Mouse (Mus musculus): ENCODE results near the gene Tacc3. TPM values are rescaled to one million over a fixed set of nuclear protein-coding genes. Genes with fewer than 3 reads are reported as not detected.

The Tacc3 gene
- total RNA-seq, 2 experiments from 2014 or later = 1.5 to 2.5 TPM

GRCm38 (mm10) chr5:33655251-33655840, 2.6 kb upstream of the Tacc3 start:
- DNase-seq = no peak

DNA sequence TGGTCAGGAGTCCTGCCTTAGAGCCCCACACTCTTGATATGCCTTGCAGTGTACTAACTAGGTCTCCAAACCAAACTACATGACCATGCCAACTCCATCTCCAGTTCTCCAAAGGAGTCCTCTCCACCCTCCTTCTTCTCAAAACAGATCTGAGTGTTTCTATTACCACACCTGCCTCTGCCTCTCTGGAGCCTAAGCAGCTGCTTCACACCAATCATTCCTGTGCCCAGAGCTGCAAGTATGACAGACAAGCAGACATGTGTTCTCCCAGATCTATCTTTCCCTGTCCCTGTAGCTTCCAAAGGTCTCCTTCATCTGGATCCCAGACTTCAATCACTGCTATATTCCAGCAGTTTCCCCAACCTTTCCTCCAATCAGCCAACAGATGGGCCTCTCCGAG, 1.2 kb upstream of the Tacc3 start:
- no peak for DNase-seq

- no peak for DNase-seq
Observed at GRCm38 (mm10) chr5:33657251-33657786, 609 bp upstream of the Tacc3 start.

DNA sequence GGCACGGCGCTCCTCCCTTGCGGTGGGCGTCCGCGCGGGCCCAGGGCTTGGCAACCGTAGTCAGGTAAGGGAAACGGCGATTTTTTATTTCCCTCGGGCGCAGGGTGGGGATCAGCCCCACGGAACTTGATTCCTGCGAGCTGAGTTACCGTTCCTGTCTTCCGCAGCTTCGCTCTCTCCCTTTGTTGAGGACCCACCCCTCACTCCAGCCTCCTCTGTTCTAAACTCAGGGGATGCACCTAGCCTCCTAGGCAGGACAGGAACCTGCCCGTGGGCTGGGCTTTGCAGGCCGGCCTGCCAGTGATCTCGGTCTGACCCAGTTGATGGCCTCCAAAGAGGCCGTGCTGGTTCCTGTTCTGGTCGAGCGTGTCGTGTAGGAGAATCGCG, 729 bp downstream of the Tacc3 start:
- no peak for DNase-seq

DNA sequence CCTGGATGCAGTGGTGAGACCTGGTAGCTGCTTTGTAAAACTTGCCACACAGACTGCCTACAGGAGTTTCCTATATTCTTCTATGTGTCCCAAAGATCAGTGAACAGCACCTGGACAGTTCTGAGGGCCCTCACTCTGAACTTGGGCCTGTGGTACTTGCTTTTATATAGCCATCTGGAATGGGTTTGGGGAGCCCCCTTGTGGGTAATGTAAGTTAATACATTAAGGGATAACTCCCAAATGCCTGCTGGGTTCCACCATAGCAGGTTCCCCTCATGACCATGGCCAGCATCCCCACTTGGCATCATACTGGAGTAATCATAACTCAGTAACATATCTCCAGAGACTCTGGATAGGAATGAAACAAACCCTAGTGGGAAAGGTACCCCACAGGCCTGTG, 10.3 kb downstream of the Tacc3 start:
- DNase-seq = peak in 1 of 2 experiments; percentile 51

DNA sequence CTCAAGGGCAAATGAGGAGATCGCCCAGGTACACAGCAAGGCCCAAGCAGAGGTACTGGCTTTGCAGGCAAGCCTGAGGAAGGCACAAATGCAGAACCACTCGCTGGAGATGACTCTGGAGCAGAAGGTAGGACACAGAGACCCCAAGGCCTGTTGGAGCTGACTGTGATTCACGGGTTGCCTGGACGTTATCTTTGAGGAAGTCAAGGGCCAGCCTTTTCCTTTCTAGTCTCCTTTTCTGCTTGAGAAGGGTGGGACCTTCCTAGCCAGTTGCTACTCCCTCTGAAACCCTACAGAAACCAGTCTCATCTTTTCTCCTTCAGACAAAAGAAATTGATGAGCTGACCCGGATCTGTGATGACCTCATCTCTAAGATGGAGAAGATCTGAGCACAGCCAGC, 13.7 kb downstream of the Tacc3 start:
- DNase-seq = no peak

- peak in 1 of 2 experiments; percentile 30 for DNase-seq
Observed at GRCm38 (mm10) chr5:33674439-33674838, 16.5 kb downstream of the Tacc3 start.

DNA sequence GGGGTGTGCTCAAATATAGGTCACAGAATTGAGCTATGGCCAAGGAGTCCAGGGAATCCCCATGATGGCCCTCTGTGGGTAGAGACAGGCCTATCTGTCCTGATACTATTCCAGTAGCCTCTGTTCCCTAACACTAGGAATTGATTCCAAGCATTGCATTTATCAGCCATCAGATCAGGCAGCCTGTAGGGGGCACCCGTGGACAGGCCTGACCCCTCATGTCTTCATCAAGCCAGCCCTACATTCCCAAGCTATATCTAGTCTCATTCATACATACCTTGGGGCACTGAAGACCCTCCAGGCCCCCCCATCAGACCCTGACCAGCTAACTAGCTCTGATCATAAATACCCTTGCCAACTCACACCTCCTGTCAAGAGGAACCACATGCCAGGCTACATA, 18.0 kb downstream of the Tacc3 start:
- DNase-seq = peak in 1 of 2 experiments; percentile 53

- no peak for DNase-seq
Observed at GRCm38 (mm10) chr5:33678244-33678643, 20.3 kb downstream of the Tacc3 start.

GRCm38 (mm10) chr5:33681044-33681443, 23.1 kb downstream of the Tacc3 start:
- DNase-seq = no peak

GRCm38 (mm10) chr5:33681611-33682388, 23.9 kb downstream of the Tacc3 start:
- DNase-seq = peak in 1 of 2 experiments; percentile 24

DNA sequence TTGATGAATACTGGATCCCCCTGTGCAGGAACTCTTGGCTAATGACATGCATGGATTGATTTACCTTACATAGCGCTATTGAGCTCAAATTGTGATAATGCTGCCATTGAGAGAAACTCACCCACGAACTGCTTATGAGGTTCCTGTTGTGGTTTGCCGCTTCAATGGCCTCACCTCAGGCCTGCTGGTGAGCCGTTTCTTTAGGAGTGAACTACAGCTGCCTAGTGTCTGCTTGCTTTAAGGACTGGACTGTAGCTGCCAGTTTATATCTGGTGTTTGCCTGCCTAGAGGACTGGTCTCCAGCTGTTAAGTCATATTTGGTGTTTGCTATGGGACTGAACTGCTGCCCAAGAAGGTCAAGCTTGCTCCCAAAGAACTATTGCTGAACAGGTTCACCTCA, 25.0 kb downstream of the Tacc3 start:
- no peak for DNase-seq

DNA sequence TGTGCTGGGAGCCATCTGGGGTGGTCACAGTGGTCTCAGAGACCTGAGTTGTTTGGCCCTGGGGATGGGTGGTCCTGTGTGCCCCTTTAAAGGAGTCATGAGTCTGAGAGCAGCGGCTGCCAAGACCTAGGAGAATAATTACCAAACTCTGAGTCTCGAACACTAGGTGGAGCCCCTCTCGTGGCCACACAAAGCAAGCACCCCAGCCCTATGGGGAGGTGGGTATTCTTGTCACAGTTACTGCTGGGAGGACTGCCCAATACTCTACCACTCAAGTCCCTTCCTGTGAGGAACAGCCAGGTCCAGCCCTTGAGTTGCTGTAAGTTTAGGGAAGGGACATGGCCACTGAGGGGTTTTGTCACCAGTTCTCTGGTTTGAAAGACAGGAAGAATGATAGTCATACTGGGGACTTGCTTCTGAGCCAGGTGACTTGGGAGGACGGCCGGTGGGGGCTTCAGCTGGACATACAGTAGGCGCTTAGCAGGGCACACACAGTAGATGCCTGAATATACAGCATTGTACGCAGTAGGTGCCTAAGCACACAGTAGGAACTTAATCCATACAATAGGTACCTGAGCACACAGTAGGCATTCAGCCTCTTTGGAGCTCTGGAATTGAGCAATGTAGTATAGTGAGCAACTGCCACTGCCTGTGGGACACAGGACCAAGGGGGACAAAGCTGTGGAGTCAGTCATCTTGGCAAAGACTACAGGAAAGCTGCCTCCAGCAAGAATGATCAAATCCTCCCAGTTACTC, 26.1 kb downstream of the Tacc3 start:
- DNase-seq = peak; percentile 37 to 65

DNA sequence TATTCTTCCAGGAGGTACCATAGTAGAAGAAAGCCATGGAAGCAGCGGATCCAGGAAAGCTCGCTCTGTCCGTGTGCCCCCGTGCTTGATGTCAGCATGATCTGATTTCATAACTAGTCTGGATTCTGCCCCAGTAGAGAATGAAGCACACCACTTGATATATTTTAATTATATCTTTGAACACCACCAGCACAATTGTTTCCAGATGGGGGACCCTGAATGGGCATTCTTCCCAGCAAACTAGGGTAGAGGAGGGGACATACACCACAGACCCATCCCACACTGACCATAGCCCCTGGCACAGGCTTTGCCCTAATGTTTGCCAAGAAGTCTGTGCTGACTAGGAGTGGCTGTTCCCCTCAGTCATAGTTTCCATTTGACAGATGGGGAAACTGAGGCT, 27.0 kb downstream of the Tacc3 start:
- DNase-seq = no peak

DNA sequence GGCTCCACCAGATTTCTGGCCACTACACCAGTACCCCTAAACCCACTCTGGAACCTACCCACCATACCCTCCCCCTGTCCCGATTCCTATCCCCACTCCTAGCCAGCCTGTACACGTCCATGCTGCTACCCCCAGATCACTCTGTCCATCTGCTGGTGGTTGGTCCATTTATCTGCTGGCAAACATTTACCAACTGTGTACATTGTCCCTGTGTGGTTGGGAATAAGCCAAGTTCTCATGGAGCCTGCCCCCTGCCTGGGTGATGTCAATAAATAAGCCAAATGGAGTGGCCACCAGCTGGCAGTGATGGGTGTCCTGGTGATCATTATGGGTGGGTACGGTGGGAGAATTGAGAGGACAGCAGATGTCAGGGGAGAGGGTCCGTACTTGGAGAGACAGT, 29.2 kb downstream of the Tacc3 start:
- DNase-seq = no peak

DNA sequence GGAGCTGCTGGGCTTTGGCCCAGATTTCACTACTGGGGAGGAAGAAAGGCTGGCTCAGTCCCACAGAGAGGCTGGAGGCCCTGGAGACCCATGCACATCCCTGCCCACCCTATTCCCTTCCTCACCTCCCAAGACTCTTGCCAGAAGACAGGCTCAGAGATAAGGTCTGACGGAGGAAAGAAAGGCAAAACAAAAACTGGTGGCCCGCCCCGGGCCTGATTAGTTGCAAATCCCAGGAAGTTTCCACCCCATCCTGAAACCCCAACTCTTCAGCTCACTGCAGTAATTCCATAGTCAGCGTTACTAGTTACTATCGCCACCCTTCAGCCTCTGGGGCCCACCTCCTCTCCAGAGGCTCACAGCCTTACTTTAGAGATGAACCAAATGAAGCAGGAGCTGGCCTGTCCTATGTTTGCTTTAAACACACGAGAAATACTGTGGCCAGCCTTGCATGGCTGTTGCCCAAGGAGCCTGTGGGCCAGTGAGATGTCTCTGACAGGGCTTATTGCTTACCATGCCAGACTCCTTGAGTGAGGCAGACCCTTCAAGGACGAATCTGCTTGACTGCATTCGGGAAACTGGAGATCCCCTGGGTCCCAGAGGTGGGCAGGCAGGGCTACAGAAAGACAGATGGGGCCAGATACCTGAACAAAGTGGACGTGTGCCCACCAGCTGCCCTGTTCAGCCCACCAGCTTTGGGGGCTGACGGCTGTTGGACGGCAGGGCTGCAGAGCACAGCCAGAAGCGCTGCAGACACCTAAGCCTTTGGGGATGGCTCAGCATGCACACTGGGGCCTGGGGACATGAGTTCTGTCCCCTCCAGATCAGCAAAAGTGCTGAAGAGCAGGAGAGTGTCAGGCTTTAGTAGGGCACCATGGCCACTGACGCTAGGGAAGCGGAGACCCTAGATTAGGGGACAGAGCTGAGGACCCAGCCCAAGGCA, 30.6 kb downstream of the Tacc3 start:
- DNase-seq = peak in 1 of 2 experiments; percentile 56

GRCm38 (mm10) chr5:33689221-33689844, 31.4 kb downstream of the Tacc3 start:
- DNase-seq = peak; percentile 47 to 64

- peak; percentile 63 to 89 for DNase-seq
Observed at GRCm38 (mm10) chr5:33689852-33690645, 32.1 kb downstream of the Tacc3 start.

DNA sequence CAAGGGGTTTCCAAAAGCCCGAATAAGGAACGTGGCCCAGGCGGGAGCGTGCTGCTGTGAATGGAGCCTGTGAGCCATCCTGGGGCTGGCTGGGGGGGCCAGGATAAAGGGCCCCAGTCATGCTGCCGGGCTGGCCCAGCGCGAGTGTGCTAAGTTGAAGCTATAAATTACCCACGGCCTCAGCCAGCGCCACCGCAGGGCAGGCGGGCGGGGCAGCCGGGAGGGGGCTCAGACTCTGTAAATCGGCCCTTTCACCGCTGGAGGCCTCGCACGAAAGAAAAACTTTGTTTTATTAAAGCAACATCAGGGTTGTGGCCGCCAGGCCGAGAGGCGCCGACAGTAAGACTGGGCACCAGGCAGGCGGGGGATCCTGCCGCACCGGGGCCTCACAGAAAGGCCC, 34.5 kb downstream of the Tacc3 start:
- DNase-seq = peak in 1 of 2 experiments; percentile 29

DNA sequence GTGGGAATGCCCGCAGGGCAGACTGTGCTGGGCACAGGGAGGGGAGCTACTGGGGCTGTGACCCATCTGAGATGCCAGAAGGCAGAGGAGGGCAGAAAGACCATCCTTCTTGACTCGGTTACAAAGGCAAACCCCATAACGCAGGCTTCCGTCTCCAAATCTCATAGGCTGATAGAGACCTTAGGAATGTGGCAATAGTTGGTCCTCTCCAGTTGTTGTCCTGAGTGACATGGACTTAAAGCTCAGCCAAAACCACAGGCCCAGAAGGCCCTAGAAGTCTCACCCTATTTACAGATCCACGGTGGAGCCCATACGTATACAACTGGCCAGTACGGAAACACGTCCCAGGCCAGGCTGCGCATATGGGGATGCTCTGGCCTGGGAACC, 36.5 kb downstream of the Tacc3 start:
- no peak for DNase-seq

Data from heart, adult 18-20 months (tissue).